Mouse (Mus musculus): ENCODE data around the gene 3110040M04Rik.

Gene 3110040M04Rik

GRCm38 (mm10) chr1:151232346-151232745, 28.4 kb downstream of the 3110040M04Rik start:
- in situ Hi-C loops (cut with MboI; ENCODE audit: unreplicated experiment in 2 of 2) = no loop called here

- in situ Hi-C loops (cut with MboI; ENCODE audit: unreplicated experiment in 2 of 2) = no loop called here
These were observed 29.8 kb downstream of the 3110040M04Rik start for GRCm38 (mm10) chr1:151233756-151234155.

- in situ Hi-C loops (cut with MboI; ENCODE audit: unreplicated experiment in 2 of 2) = no loop called here
These were observed 31.7 kb downstream of the 3110040M04Rik start for GRCm38 (mm10) chr1:151235574-151235973.

GRCm38 (mm10) chr1:151236141-151236930, 32.4 kb downstream of the 3110040M04Rik start:
- in situ Hi-C loops (cut with MboI; ENCODE audit: unreplicated experiment in 2 of 2) = no loop called here

GRCm38 (mm10) chr1:151237780-151238179, 33.9 kb downstream of the 3110040M04Rik start:
- in situ Hi-C loops (cut with MboI; ENCODE audit: unreplicated experiment in 2 of 2) = no loop called here

GRCm38 (mm10) chr1:151243332-151243731, 39.4 kb downstream of the 3110040M04Rik start:
- in situ Hi-C loops (cut with MboI; ENCODE audit: unreplicated experiment in 2 of 2) = no loop called here

GRCm38 (mm10) chr1:151244013-151244412, 40.1 kb downstream of the 3110040M04Rik start:
- in situ Hi-C loops (cut with MboI; ENCODE audit: unreplicated experiment in 2 of 2) = no loop called here

- in situ Hi-C loops (cut with MboI; ENCODE audit: unreplicated experiment in 2 of 2) = no loop called here
These were observed 40.8 kb downstream of the 3110040M04Rik start for GRCm38 (mm10) chr1:151244761-151245160.

- in situ Hi-C loops (cut with MboI; ENCODE audit: unreplicated experiment in 2 of 2) = no loop called here
These were observed 41.2 kb downstream of the 3110040M04Rik start for GRCm38 (mm10) chr1:151245165-151245564.

GRCm38 (mm10) chr1:151245846-151246245, 41.9 kb downstream of the 3110040M04Rik start:
- in situ Hi-C loops (cut with MboI; ENCODE audit: unreplicated experiment in 2 of 2) = no loop called here

- in situ Hi-C loops (cut with MboI; ENCODE audit: unreplicated experiment in 2 of 2) = no loop called here
These were observed 46.2 kb downstream of the 3110040M04Rik start for GRCm38 (mm10) chr1:151250109-151250508.

GRCm38 (mm10) chr1:151250529-151251193, 46.7 kb downstream of the 3110040M04Rik start:
- in situ Hi-C loops (cut with MboI; ENCODE audit: unreplicated experiment in 2 of 2) = no loop called here

- in situ Hi-C loops (cut with MboI; ENCODE audit: unreplicated experiment in 2 of 2) = no loop called here
These were observed 47.5 kb downstream of the 3110040M04Rik start for GRCm38 (mm10) chr1:151251194-151252010.

Measured in v-Abl transformed pro-B cells (cell line).